Mouse (Mus musculus): Measurements from ENCODE around the gene Ogfod2.

DNA sequence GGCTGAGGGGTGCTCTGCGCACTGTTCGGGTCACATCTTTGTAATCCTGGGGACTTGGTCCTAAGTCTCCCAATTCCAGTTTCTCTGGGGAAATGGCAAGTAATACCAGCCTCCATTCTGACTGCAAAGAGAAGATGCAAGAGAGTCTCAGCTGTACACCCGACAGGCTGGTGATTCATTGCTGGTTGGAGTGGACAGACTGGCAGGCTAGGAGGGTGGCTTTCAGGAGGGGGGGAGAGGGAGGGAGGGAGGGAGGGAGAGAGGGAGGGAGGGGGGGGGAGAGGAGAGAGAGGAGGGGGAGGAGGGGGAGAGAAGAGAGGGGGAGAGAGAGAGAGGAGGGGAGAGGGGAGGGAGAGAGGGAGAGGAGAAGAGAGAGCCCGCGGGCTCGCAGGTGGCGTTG is 3.4 kb downstream of the Ogfod2 start:
- TF ChIP-seq CTCF (IDR thresholded peaks at IDR 0.05) (no peak), EP300 (IDR thresholded peaks at IDR 0.05; ENCODE audit: insufficient read depth, low read depth, low read length) (no peak), POLR2A (IDR thresholded peaks at IDR 0.05; ENCODE audit: insufficient read depth, low read depth, low read length) (no peak)

Measured in heart, adult 2 months (tissue).